Mouse (Mus musculus): ENCODE measurements around the gene Tulp2. TPM values are rescaled to one million over a fixed set of nuclear protein-coding genes. Genes with fewer than 3 reads are reported as not detected.
A peak's percentile ranks its signal among the peaks of the same experiment; 100 is the strongest.
"Not testable (repeated sequence)": the region's sequence is repeated elsewhere in the genome, so short reads cannot be mapped to it uniquely, and the experiment has no call there.

Gene Tulp2
- polyA plus RNA-seq, 1 experiment from 2014 or later: not detected

GRCm38 (mm10) chr7:45527169-45527568 lies 45.5 kb downstream of the Tulp2 start:
- 92% methylated on average over 6 of the region's 6 CpGs for WGBS
- not testable (repeated sequence) for H3K4me3 ChIP-seq (ENCODE audit: low read depth, low read length); H3K36me3 ChIP-seq (ENCODE audit: control insufficient read depth, insufficient read depth, low read length); DNase-seq (ENCODE audit: low spot score); H3K4me1 ChIP-seq (ENCODE audit: control insufficient read depth, insufficient read depth, low read length); ATAC-seq; H3K27me3 ChIP-seq (replicated peaks; ENCODE audit: control insufficient read depth, insufficient read depth, low read length); H3K27ac ChIP-seq (ENCODE audit: low read depth, low read length); H3K9ac ChIP-seq (ENCODE audit: low read length); H3K4me2 ChIP-seq (ENCODE audit: low read length); H3K9me3 ChIP-seq (replicated peaks; ENCODE audit: control insufficient read depth, low read length)

- H3K27me3 ChIP-seq (replicated peaks; ENCODE audit: control insufficient read depth, insufficient read depth, low read length): no peaks in the 10 kb centered on the region
- no peak overlapping the region for H3K4me2 ChIP-seq (ENCODE audit: low read length)
- ATAC-seq (no peak), DNase-seq (ENCODE audit: low spot score) (no peak)
- H3K27ac ChIP-seq (ENCODE audit: low read depth, low read length): no peak overlapping the region
- peaks cover 6% of the 10 kb centered on the region for H3K4me1 ChIP-seq (ENCODE audit: control insufficient read depth, insufficient read depth, low read length)
- no peaks in the 10 kb centered on the region for H3K9me3 ChIP-seq (replicated peaks; ENCODE audit: control insufficient read depth, low read length)
- 24% methylated on average over 6 of the region's 6 CpGs for WGBS
- no peaks in the 10 kb centered on the region for H3K36me3 ChIP-seq (ENCODE audit: control insufficient read depth, insufficient read depth, low read length)
- H3K4me3 ChIP-seq (ENCODE audit: low read depth, low read length): no peak overlapping the region
- no peak overlapping the region for H3K9ac ChIP-seq (ENCODE audit: low read length)
Observed at GRCm38 (mm10) chr7:45529461-45529860, 47.8 kb downstream of the Tulp2 start.

DNA sequence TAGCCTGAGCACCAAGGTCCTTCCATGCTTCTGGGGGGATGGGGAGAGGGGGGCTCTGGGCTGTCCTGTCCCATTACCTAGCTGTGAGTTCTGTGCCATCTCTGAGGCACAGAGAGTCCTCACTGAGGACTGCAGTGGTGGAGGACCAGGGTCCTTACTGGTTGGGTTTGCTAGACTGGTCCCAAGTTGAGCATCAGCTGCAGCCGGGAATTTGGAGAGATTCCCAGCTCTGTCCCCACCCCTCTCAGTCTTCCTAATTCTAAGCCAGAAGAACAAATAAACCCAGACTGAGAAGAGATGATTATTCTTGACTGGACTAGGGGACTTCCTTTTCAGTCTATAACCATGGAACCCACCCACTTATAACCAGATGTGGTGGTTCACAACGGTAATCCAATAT lies 49.0 kb downstream of the Tulp2 start:
- 80% methylated on average over 2 of the region's 2 CpGs for WGBS
- DNase-seq (ENCODE audit: low spot score): no peak
- no peak overlapping the region for H3K4me3 ChIP-seq (ENCODE audit: low read depth, low read length)

GRCm38 (mm10) chr7:45535676-45536075 lies 54.0 kb downstream of the Tulp2 start:
- Histone ChIP-seq H3K4me3 (ENCODE audit: low read depth, low read length) (no peak overlapping the region), H3K4me1 (ENCODE audit: control insufficient read depth, insufficient read depth, low read length) (peaks cover 4% of the 10 kb centered on the region; the same call in 1 of the 2 replicates), H3K36me3 (ENCODE audit: control insufficient read depth, insufficient read depth, low read length) (no peaks in the 10 kb centered on the region), H3K4me2 (ENCODE audit: low read length) (no peak overlapping the region), H3K27me3 (replicated peaks; ENCODE audit: control insufficient read depth, insufficient read depth, low read length) (no peaks in the 10 kb centered on the region), H3K27ac (ENCODE audit: low read depth, low read length) (no peak overlapping the region), H3K9ac (ENCODE audit: low read length) (no peak overlapping the region), H3K9me3 (replicated peaks; ENCODE audit: control insufficient read depth, low read length) (no peaks in the 10 kb centered on the region)
- WGBS: 67% methylated on average over 1 of the region's 1 CpGs
- no peak for DNase-seq (ENCODE audit: low spot score)
- ATAC-seq: no peak

More for the DNA sequence above, 49.0 kb downstream of the Tulp2 start:
- Histone ChIP-seq H3K4me1 (ENCODE audit: control insufficient read depth, insufficient read depth, low read length) (peaks cover under 1% of the 10 kb centered on the region; the same call in 1 of the 2 replicates), H3K9ac (ENCODE audit: low read length) (no peak overlapping the region), H3K27ac (ENCODE audit: low read depth, low read length) (no peak overlapping the region), H3K36me3 (ENCODE audit: control insufficient read depth, insufficient read depth, low read length) (no peaks in the 10 kb centered on the region), H3K27me3 (replicated peaks; ENCODE audit: control insufficient read depth, insufficient read depth, low read length) (no peaks in the 10 kb centered on the region), H3K4me2 (ENCODE audit: low read length) (no peak overlapping the region), H3K9me3 (replicated peaks; ENCODE audit: control insufficient read depth, low read length) (no peaks in the 10 kb centered on the region)
- ATAC-seq: no peak

DNA sequence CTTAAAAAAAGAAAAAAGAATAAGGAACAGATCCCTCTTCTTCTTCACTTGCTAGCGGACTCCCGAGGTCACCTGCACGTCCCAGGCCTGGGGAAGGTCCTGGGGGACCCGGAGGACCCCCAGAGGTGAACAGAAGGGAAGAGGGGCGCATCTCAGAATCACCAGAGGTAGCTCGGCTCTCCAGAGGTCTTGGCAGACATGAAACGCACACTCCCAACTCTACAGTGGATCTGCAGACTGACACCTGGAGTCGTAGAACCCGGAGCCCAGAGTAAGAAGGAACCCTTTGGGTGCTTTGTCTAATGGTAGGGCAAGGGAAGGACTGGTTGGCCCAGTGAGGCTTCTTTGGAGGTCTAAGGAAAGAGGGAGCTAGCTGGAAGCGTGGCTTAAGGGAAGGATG lies 55.9 kb downstream of the Tulp2 start:
- Histone ChIP-seq H3K9ac (ENCODE audit: low read length) (peak overlapping the region; percentile 56), H3K36me3 (ENCODE audit: control insufficient read depth, insufficient read depth, low read length) (no peaks in the 10 kb centered on the region), H3K27me3 (replicated peaks; ENCODE audit: control insufficient read depth, insufficient read depth, low read length) (no peaks in the 10 kb centered on the region), H3K27ac (ENCODE audit: low read depth, low read length) (no peak overlapping the region), H3K4me1 (ENCODE audit: control insufficient read depth, insufficient read depth, low read length) (peaks cover 4% of the 10 kb centered on the region; the same call in 1 of the 2 replicates), H3K9me3 (replicated peaks; ENCODE audit: control insufficient read depth, low read length) (no peaks in the 10 kb centered on the region), H3K4me3 (ENCODE audit: low read depth, low read length) (peak overlapping the region; percentile 38), H3K4me2 (ENCODE audit: low read length) (peak overlapping the region; percentile 58)
- 80% methylated on average over 10 of the region's 10 CpGs for WGBS
- DNase-seq (ENCODE audit: low spot score): no peak
- ATAC-seq: no peak

DNA sequence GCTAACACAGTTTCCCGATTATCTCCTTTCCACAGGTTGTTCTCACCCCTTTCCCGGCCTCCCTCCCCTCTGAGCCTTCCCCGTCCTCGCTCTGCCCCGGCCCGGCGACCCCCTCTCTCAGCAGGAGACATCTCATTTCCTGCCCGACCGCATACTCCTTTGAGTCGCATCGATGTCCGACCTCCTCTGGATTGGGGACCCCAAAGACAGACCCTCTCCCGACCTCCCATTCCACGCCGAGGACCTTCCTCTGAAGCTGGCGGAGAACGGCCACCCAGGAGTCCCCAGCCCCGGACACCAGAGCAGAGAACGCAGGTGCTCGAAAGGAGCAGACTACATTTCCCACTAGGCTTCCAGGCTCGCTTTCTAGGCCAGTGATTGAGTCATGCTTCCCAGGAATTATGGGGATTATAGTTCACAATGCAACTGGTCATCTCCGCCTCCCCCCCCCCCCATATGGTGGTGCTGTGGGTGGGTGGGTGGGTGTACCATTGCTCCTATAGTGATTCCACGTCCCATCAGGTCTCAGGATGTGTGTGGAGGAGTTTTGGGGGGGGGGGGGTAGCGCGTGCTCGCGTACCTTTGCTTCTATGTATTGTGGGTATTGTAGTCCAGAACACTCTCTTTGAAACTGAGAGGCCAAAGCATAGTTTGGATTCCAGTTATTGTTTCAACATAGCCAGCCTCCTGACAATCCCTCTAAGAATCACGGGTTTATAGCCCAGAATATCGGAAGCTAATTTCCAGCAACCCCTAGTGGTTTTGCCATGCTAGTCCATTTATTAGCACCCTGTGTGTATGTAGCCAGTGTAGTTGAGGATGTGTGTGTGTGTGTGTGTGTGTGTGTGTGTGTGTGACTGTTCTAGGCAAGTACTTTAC lies 56.7 kb downstream of the Tulp2 start:
- 1% methylated on average over 29 of the region's 29 CpGs for WGBS
- H3K36me3 ChIP-seq (ENCODE audit: control insufficient read depth, insufficient read depth, low read length): no peaks in the 10 kb centered on the region
- peak overlapping the region; percentile 56 for H3K9ac ChIP-seq (ENCODE audit: low read length)
- DNase-seq (ENCODE audit: low spot score) (peak; percentile 90), ATAC-seq (peak; percentile 92)
- peaks cover 4% of the 10 kb centered on the region; the same call in 1 of the 2 replicates for H3K4me1 ChIP-seq (ENCODE audit: control insufficient read depth, insufficient read depth, low read length)
- H3K4me3 ChIP-seq (ENCODE audit: low read depth, low read length): peak overlapping the region; percentile 38
- H3K27ac ChIP-seq (ENCODE audit: low read depth, low read length): no peak overlapping the region
- no peaks in the 10 kb centered on the region for H3K9me3 ChIP-seq (replicated peaks; ENCODE audit: control insufficient read depth, low read length)
- no peaks in the 10 kb centered on the region for H3K27me3 ChIP-seq (replicated peaks; ENCODE audit: control insufficient read depth, insufficient read depth, low read length)
- peak overlapping the region; percentile 58 for H3K4me2 ChIP-seq (ENCODE audit: low read length)

- Histone ChIP-seq H3K4me1 (ENCODE audit: control insufficient read depth, insufficient read depth, low read length) (peaks cover 4% of the 10 kb centered on the region; the same call in 1 of the 2 replicates), H3K36me3 (ENCODE audit: control insufficient read depth, insufficient read depth, low read length) (no peaks in the 10 kb centered on the region), H3K4me2 (ENCODE audit: low read length) (no peak overlapping the region), H3K9ac (ENCODE audit: low read length) (no peak overlapping the region), H3K27me3 (replicated peaks; ENCODE audit: control insufficient read depth, insufficient read depth, low read length) (no peaks in the 10 kb centered on the region), H3K4me3 (ENCODE audit: low read depth, low read length) (no peak overlapping the region), H3K9me3 (replicated peaks; ENCODE audit: control insufficient read depth, low read length) (no peaks in the 10 kb centered on the region), H3K27ac (ENCODE audit: low read depth, low read length) (no peak overlapping the region)
- ATAC-seq: no peak
- DNase-seq (ENCODE audit: low spot score): no peak
- whole genome bisulfite sequencing: 93% methylated on average over 3 of the region's 3 CpGs
Observed at GRCm38 (mm10) chr7:45539095-45539494, 57.4 kb downstream of the Tulp2 start.

DNA sequence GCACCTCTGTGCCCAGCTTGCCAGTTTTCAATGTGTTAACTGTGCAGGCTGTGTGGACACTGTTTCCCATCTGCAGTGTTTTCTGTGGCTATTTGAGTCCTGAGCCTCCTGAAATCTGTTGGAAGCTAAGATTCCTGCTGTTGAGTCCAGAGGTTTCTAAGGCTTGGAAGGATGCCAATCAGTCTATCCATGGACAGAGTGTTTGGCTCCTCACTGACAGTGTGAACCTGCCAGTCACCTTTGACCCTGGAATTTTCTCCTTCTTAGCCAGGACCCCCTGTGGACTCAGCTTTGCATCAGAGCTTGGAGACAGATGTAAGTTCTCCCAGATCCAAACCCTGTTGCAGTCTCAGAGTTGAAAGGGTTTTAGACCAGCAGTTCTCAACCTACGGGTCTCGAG lies 58.5 kb downstream of the Tulp2 start:
- Histone ChIP-seq H3K4me3 (ENCODE audit: low read depth, low read length) (no peak overlapping the region), H3K36me3 (ENCODE audit: control insufficient read depth, insufficient read depth, low read length) (no peaks in the 10 kb centered on the region), H3K4me1 (ENCODE audit: control insufficient read depth, insufficient read depth, low read length) (peaks cover 4% of the 10 kb centered on the region; the same call in 1 of the 2 replicates), H3K27me3 (replicated peaks; ENCODE audit: control insufficient read depth, insufficient read depth, low read length) (no peaks in the 10 kb centered on the region), H3K27ac (ENCODE audit: low read depth, low read length) (no peak overlapping the region), H3K4me2 (ENCODE audit: low read length) (no peak overlapping the region), H3K9ac (ENCODE audit: low read length) (no peak overlapping the region), H3K9me3 (replicated peaks; ENCODE audit: control insufficient read depth, low read length) (no peaks in the 10 kb centered on the region)
- DNase-seq (ENCODE audit: low spot score) (no peak), ATAC-seq (no peak)
- 79% methylated on average over 2 of the region's 2 CpGs for WGBS

DNA sequence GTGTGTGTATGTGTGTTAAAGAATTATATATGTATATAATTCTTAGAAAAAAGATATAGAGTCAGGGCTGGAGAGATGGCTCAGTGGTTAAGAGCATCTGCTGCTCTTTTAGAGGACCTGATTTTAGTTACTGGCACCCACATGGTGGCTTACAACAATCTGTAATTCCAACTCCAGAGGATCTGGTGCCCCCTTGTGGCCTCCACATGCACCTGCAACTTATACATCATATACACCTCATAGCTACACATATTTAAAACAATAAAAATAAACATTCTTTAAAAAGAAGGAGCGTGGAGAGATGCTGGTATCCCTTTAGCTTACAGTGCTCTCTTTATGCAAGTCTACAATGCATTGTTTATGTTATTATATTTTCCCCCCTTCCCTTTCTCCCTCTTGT lies 62.8 kb downstream of the Tulp2 start:
- no peak overlapping the region for H3K9ac ChIP-seq (ENCODE audit: low read length)
- H3K4me2 ChIP-seq (ENCODE audit: low read length): no peak overlapping the region
- no peak for DNase-seq (ENCODE audit: low spot score)
- H3K27me3 ChIP-seq (replicated peaks; ENCODE audit: control insufficient read depth, insufficient read depth, low read length): no peaks in the 10 kb centered on the region
- ATAC-seq: no peak
- H3K4me3 ChIP-seq (ENCODE audit: low read depth, low read length): no peak overlapping the region
- H3K36me3 ChIP-seq (ENCODE audit: control insufficient read depth, insufficient read depth, low read length): no peaks in the 10 kb centered on the region
- no peaks in the 10 kb centered on the region for H3K9me3 ChIP-seq (replicated peaks; ENCODE audit: control insufficient read depth, low read length)
- no peak overlapping the region for H3K27ac ChIP-seq (ENCODE audit: low read depth, low read length)
- no peaks in the 10 kb centered on the region for H3K4me1 ChIP-seq (ENCODE audit: control insufficient read depth, insufficient read depth, low read length)
- 93% methylated on average over 1 of the region's 1 CpGs for WGBS

Measured in forebrain, embryonic 14.5 days (tissue).